Mouse (Mus musculus) stomach, postnatal 0 days (tissue): ENCODE data around the gene Pcnx2.

Experiments used
- CTCF ChIP-seq: IDR thresholded peaks from 2 replicates; pipeline ENCODE4 v1.5.1; 2016; ENCODE audit warnings: antibody characterized with exemption, low read depth, mild to moderate bottlenecking, moderate library complexity
- EP300 ChIP-seq: optimal IDR thresholded peaks from 2 replicates; pipeline ENCODE3; 2016; ENCODE audit warnings: antibody characterized with exemption

GRCm38 (mm10) chr8:125910365-125911228 is 12.5 kb upstream of the Pcnx2 start, which contains the start of gene Map3k21:
- TF ChIP-seq CTCF (peak; percentile 23; the same call in 1 of the 2 replicates), EP300 (no peak)
